ENCODE assay signal across 9 mouse cellular contexts in genomic region chr4:104514568-104515000, GRCm38 (mm10).
DNase-seq lines count a peak whose midpoint lies in the region; ATAC-seq lines count a peak whose summit lies in the region.
"Had no signal": no experiment of that assay in that cellular context is flagged by ENCODE, and none has a peak within 500 bp of the region (broad histone marks: within the 10 kb centered on the region; RNA-seq: fewer than 3 reads in every experiment).

No protein-coding gene starts in this region.

- peak; percentile 20 to 33 for DNase-seq in frontal cortex, postnatal 14 days (ENCODE audit: low spot score in 2 of 2)
- DNase-seq in frontal cortex, postnatal 25 days (ENCODE audit: low spot score in 2 of 2), result no peak
- peak; percentile 20 for DNase-seq in adrenal gland, postnatal 25 days
- DNase-seq in forebrain, embryonic 14.5 days (ENCODE audit: low spot score), result peak; percentile 63

- no peak overlapping the region for H3K9ac ChIP-seq in forebrain, embryonic 14.5 days (ENCODE audit: low read length)
- H3K9ac ChIP-seq in intestine, embryonic 16.5 days (ENCODE audit: low read depth, low read length), result no peak overlapping the region
- no peak overlapping the region for H3K9ac ChIP-seq in limb, embryonic 15.5 days
- H3K9ac ChIP-seq in midbrain, embryonic 16.5 days (ENCODE audit: low read depth, low read length), result no peak overlapping the region

- H3K9me3 ChIP-seq in forebrain, embryonic 14.5 days (replicated peaks; ENCODE audit: control insufficient read depth, low read length), result no peaks in the 10 kb centered on the region
- no peaks in the 10 kb centered on the region for H3K9me3 ChIP-seq in intestine, embryonic 16.5 days (ENCODE audit: control insufficient read depth, low read length)
- H3K9me3 ChIP-seq in limb, embryonic 15.5 days, result no peaks in the 10 kb centered on the region
- no peaks in the 10 kb centered on the region for H3K9me3 ChIP-seq in midbrain, embryonic 16.5 days (replicated peaks; ENCODE audit: control insufficient read depth, low read length, poor library complexity, severe bottlenecking)

- 2% methylated on average over 10 of the region's 10 CpGs for WGBS in forebrain, embryonic 14.5 days
- 3% methylated on average over 10 of the region's 10 CpGs for WGBS in intestine, embryonic 16.5 days
- WGBS in limb, embryonic 15.5 days, result 3% methylated on average over 10 of the region's 10 CpGs
- 4% methylated on average over 9 of the region's 10 CpGs for WGBS in midbrain, embryonic 16.5 days

- peak; percentile 70 for ATAC-seq in forebrain, embryonic 14.5 days
- peak; percentile 47 for ATAC-seq in intestine, embryonic 16.5 days
- no peak for ATAC-seq in limb, embryonic 15.5 days (ENCODE audit: insufficient number of reproducible peaks, low FRiP score, low TSS enrichment, low read depth)
- ATAC-seq in midbrain, embryonic 16.5 days, result peak; percentile 62
- ATAC-seq in activated CD4-positive, CD25-positive, alpha-beta regulatory T cell, adult 4 months, result no peak

- no peak overlapping the region for H3K4me3 ChIP-seq in forebrain, embryonic 14.5 days (ENCODE audit: low read depth, low read length)
- peak overlapping the region; percentile 13; the same call in 1 of the 2 replicates for H3K4me3 ChIP-seq in intestine, embryonic 16.5 days (ENCODE audit: low read length)
- no peak overlapping the region for H3K4me3 ChIP-seq in limb, embryonic 15.5 days
- no peak overlapping the region for H3K4me3 ChIP-seq in midbrain, embryonic 16.5 days (ENCODE audit: low read depth, low read length)

- H3K27me3 ChIP-seq in forebrain, embryonic 14.5 days (replicated peaks; ENCODE audit: control insufficient read depth, insufficient read depth, low read length), result no peaks in the 10 kb centered on the region
- H3K27me3 ChIP-seq in intestine, embryonic 16.5 days (replicated peaks; ENCODE audit: control insufficient read depth, insufficient read depth, low read length), result no peaks in the 10 kb centered on the region
- H3K27me3 ChIP-seq in limb, embryonic 15.5 days, result no peaks in the 10 kb centered on the region; the same call in 1 of the 2 replicates
- H3K27me3 ChIP-seq in midbrain, embryonic 16.5 days (ENCODE audit: control insufficient read depth, insufficient read depth, low read depth, low read length), result no peaks in the 10 kb centered on the region

- peaks cover 3% of the 10 kb centered on the region for H3K4me1 ChIP-seq in forebrain, embryonic 14.5 days (ENCODE audit: control insufficient read depth, insufficient read depth, low read length)
- H3K4me1 ChIP-seq in intestine, embryonic 16.5 days (ENCODE audit: control insufficient read depth, insufficient read depth, low read length), result peaks cover 8% of the 10 kb centered on the region
- no peaks in the 10 kb centered on the region for H3K4me1 ChIP-seq in limb, embryonic 15.5 days
- H3K4me1 ChIP-seq in midbrain, embryonic 16.5 days (ENCODE audit: control insufficient read depth, insufficient read depth, low read length), result peaks cover 16% of the 10 kb centered on the region

- no peaks in the 10 kb centered on the region for H3K36me3 ChIP-seq in forebrain, embryonic 14.5 days (ENCODE audit: control insufficient read depth, insufficient read depth, low read length)
- H3K36me3 ChIP-seq in intestine, embryonic 16.5 days (ENCODE audit: control insufficient read depth, insufficient read depth, low read length), result no peaks in the 10 kb centered on the region
- H3K36me3 ChIP-seq in limb, embryonic 15.5 days, result no peaks in the 10 kb centered on the region
- H3K36me3 ChIP-seq in midbrain, embryonic 16.5 days (ENCODE audit: control insufficient read depth, insufficient read depth, low read length), result no peaks in the 10 kb centered on the region
- H3K36me3 ChIP-seq: G1E had no signal

- H3K4me2 ChIP-seq in forebrain, embryonic 14.5 days (ENCODE audit: low read length), result peak overlapping the region; percentile 23; the same call in 1 of the 2 replicates
- H3K4me2 ChIP-seq in intestine, embryonic 16.5 days (ENCODE audit: low read depth, low read length), result peak overlapping the region; percentile 40
- 0 out of 2 replicates have a peak overlapping the region, but pooled peaks have one; percentile 10 for H3K4me2 ChIP-seq in limb, embryonic 15.5 days
- H3K4me2 ChIP-seq in midbrain, embryonic 16.5 days (ENCODE audit: low read length), result peak overlapping the region; percentile 26

- H3K27ac ChIP-seq in forebrain, embryonic 14.5 days (ENCODE audit: low read depth, low read length), result no peak overlapping the region
- no peak overlapping the region for H3K27ac ChIP-seq in intestine, embryonic 16.5 days (ENCODE audit: low read length)
- H3K27ac ChIP-seq in limb, embryonic 15.5 days, result no peak overlapping the region
- H3K27ac ChIP-seq in midbrain, embryonic 16.5 days (ENCODE audit: low read length), result no peak overlapping the region

Comparison
In these comparisons a context has a peak if more than half of its experiments do, and no peak if none do; other contexts are left out.
1. DNase-seq: peak in frontal cortex, postnatal 14 days (2 of 2), adrenal gland, postnatal 25 days (single experiment) and forebrain, embryonic 14.5 days (single experiment); none in frontal cortex, postnatal 25 days (0 of 2).
2. ATAC-seq: peak in forebrain, embryonic 14.5 days (single experiment), intestine, embryonic 16.5 days (single experiment) and midbrain, embryonic 16.5 days (single experiment); none in limb, embryonic 15.5 days (single experiment) and activated CD4-positive, CD25-positive, alpha-beta regulatory T cell, adult 4 months (single experiment).
3. Peak in every context shown above with its lines, with median percentiles within 50 percentile points of each other: H3K4me2 ChIP-seq.